Mouse (Mus musculus) cerebellum, adult 2 months (tissue): ENCODE data around the gene Galk1.

ENCODE experiments used
- CTCF ChIP-seq: fragments of 200-500 bp; IDR thresholded peaks from 2 replicates; pipeline ENCODE4 v1.5.1; 2011; ENCODE audit warnings: low read depth, mild to moderate bottlenecking, control low read depth, low read length, moderate library complexity, borderline replicate concordance; ENCODE audit not compliant: insufficient read depth
- POLR2A ChIP-seq: fragments of 200-500 bp; IDR thresholded peaks from 2 replicates; pipeline ENCODE4 v1.6.1; 2011; ENCODE audit warnings: low read length, control low read depth, borderline replicate concordance; ENCODE audit not compliant: insufficient read depth

- TF ChIP-seq POLR2A (no peak), CTCF (no peak)
These were observed 37.1 kb upstream of the Galk1 start for GRCm38 (mm10) chr11:116049610-116050009.
